Comparison of ENCODE assay signal across 23 mouse cellular contexts in genomic region chr3:89732091-89732490, GRCm38 (mm10). TPM values are rescaled to one million over a fixed set of nuclear protein-coding genes. Genes with fewer than 3 reads are reported as not detected.
A peak's percentile ranks its signal among the peaks of the same experiment; 100 is the strongest.
DNase-seq lines count a peak whose midpoint lies in the region; ATAC-seq and TF ChIP-seq lines count a peak whose summit lies in the region.
"Had no signal": no experiment of that assay in that cellular context is flagged by ENCODE, and none has a peak within 500 bp of the region (broad histone marks: within the 10 kb centered on the region; RNA-seq: fewer than 3 reads in every experiment).

No protein-coding gene starts in this region.

- no peak for TF ChIP-seq CTCF in heart, postnatal 0 days (IDR thresholded peaks at IDR 0.05; ENCODE audit: low read depth)
- TF ChIP-seq CTCF in CH12.LX (conservative IDR thresholded peaks at IDR 0.05 in 1 of 2, IDR thresholded peaks at IDR 0.05 in 1 of 2; ENCODE audit: low read depth in 2 of 2, low read length in 2 of 2): no peak

- H3K79me2 ChIP-seq in CH12.LX (replicated peaks; ENCODE audit: control insufficient read depth, extremely low read depth, insufficient read depth, poor library complexity, severe bottlenecking) (peaks cover 27% of the 10 kb centered on the region), macrophage (ENCODE audit: inconsistent target) (peaks cover 82% of the 10 kb centered on the region)

- TF ChIP-seq RAD21 in CH12.LX (IDR thresholded peaks at IDR 0.05; ENCODE audit: low read depth, low read length): no peak

- no peaks in the 10 kb centered on the region for H3K9me3 ChIP-seq in heart, postnatal 0 days (replicated peaks; ENCODE audit: control insufficient read depth, low read length)
- H3K9me3 ChIP-seq in CH12.LX (replicated peaks; ENCODE audit: low read length): no peaks in the 10 kb centered on the region
- H3K9me3 ChIP-seq: embryonic facial prominence, embryonic 15.5 days; forebrain, embryonic 12.5 days; hindbrain, embryonic 15.5 days; midbrain, embryonic 15.5 days; neural tube, embryonic 15.5 days; stomach, embryonic 15.5 days had no signal

- H3K27ac ChIP-seq in heart, postnatal 0 days (ENCODE audit: low read depth): no peak overlapping the region
- H3K27ac ChIP-seq in CH12.LX (ENCODE audit: insufficient read depth, low read depth) (no peak overlapping the region), macrophage (peak overlapping the region; percentile 97)
- H3K27ac ChIP-seq: embryonic facial prominence, embryonic 15.5 days; forebrain, embryonic 12.5 days; hindbrain, embryonic 15.5 days; layer of hippocampus, adult 2 months; midbrain, embryonic 15.5 days; neural tube, embryonic 15.5 days; stomach, embryonic 15.5 days had no signal

- peaks cover 10% of the 10 kb centered on the region for H3K4me1 ChIP-seq in heart, postnatal 0 days (ENCODE audit: control insufficient read depth, insufficient read depth)
- H3K4me1 ChIP-seq in CH12.LX (ENCODE audit: control insufficient read depth in 1 of 2, insufficient read depth in 2 of 2): peaks cover 13 to 48% of the 10 kb centered on the region in 2 experiments

- no peak for TF ChIP-seq EP300 in heart, postnatal 0 days (IDR thresholded peaks at IDR 0.05; ENCODE audit: low read depth)
- no peak for TF ChIP-seq EP300 in CH12.LX (IDR thresholded peaks at IDR 0.05; ENCODE audit: low read length)

- TF ChIP-seq POLR2A in CH12.LX (IDR thresholded peaks at IDR 0.05; ENCODE audit: low read depth, low read length): no peak

- peak overlapping the region; percentile 82; the same call in 1 of the 2 replicates for H3K4me2 ChIP-seq in heart, postnatal 0 days (ENCODE audit: low read depth, low read length)
- H3K4me2 ChIP-seq in CH12.LX (ENCODE audit: insufficient read depth, low read depth, poor library complexity, severe bottlenecking): peak overlapping the region; percentile 92

- no peaks in the 10 kb centered on the region for H3K27me3 ChIP-seq in heart, postnatal 0 days (ENCODE audit: control insufficient read depth, insufficient read depth, low read length)
- H3K27me3 ChIP-seq in CH12.LX (replicated peaks): no peaks in the 10 kb centered on the region
- H3K27me3 ChIP-seq: embryonic facial prominence, embryonic 15.5 days; forebrain, embryonic 12.5 days; hindbrain, embryonic 15.5 days; midbrain, embryonic 15.5 days; neural tube, embryonic 15.5 days; Patski; stomach, embryonic 15.5 days had no signal

- dilution Hi-C loops in CH12.LX (cut with MboI; ENCODE audit: extremely low pct_ligation_motif_present, extremely low pct_unique_long_range_greater_than_20kb, low sequenced_read_pairs): no loop called here

- no peak overlapping the region for H3K9ac ChIP-seq in heart, postnatal 0 days (replicated peaks; ENCODE audit: low read depth, low read length)
- H3K9ac ChIP-seq in CH12.LX (ENCODE audit: insufficient read depth, low read depth): peak overlapping the region; percentile 92
- H3K9ac ChIP-seq: embryonic facial prominence, embryonic 15.5 days; forebrain, embryonic 12.5 days; hindbrain, embryonic 15.5 days; midbrain, embryonic 15.5 days; stomach, embryonic 15.5 days had no signal

- in situ Hi-C loops in CH12.LX (cut with MboI; ENCODE audit: low pct_ligation_motif_present, low pct_unique_long_range_greater_than_20kb, low sequenced_read_pairs): loop anchor here (5.0 kb wide), 1 partner anchor 35 kb away; no protein-coding TSS in a partner anchor

- peaks cover 17% of the 10 kb centered on the region for H3K36me3 ChIP-seq in heart, postnatal 0 days (replicated peaks; ENCODE audit: control insufficient read depth, insufficient read depth, low read length)
- H3K36me3 ChIP-seq in CH12.LX (replicated peaks in 1 of 2; ENCODE audit: control insufficient read depth in 1 of 2, insufficient read depth in 1 of 2, low read length in 1 of 2) (peaks cover 24 to 40% of the 10 kb centered on the region in 2 experiments), macrophage (ENCODE audit: inconsistent target) (peaks cover 39% of the 10 kb centered on the region)
- H3K36me3 ChIP-seq: hindbrain, embryonic 15.5 days; midbrain, embryonic 15.5 days had no signal

- ATAC-seq in heart, postnatal 0 days (ENCODE audit: insufficient read depth, low read depth): no peak
- ATAC-seq: midbrain, embryonic 15.5 days; Patski had no signal

- DNase-seq in heart, postnatal 0 days (ENCODE audit: low spot score): no peak
- no peak for DNase-seq in heart, adult 9 months (ENCODE audit: low spot score in 2 of 2)
- DNase-seq in CH12.LX (ENCODE audit: extremely low read depth): no peak
- DNase-seq in induced T-regulatory cell, adult 2 months (ENCODE audit: low read depth): peak; percentile 29
- DNase-seq in cerebellum, adult 9-10 months: no peak
- no peak for DNase-seq in adrenal gland, postnatal 14 days
- DNase-seq: adrenal gland, adult 8-10 months; cerebellum, postnatal 25 days; gastrocnemius, postnatal 25 days; heart, postnatal 36 days; kidney, adult 11 months; kidney, postnatal 10 days; right cerebral cortex, postnatal 25 days; thymus, adult 2 months had no signal

- WGBS in heart, postnatal 0 days: 77% methylated on average over 4 of the region's 4 CpGs
- WGBS in macrophage (ENCODE audit: missing documents): 37% methylated on average over 4 of the region's 4 CpGs

- H3K4me3 ChIP-seq in heart, postnatal 0 days (ENCODE audit: low read depth, low read length): no peak overlapping the region
- peak overlapping the region in 2 of 3 experiments; percentile 3 to 93 for H3K4me3 ChIP-seq in CH12.LX (replicated peaks in 1 of 3; ENCODE audit: low read depth in 2 of 3, low read length in 2 of 3, poor library complexity in 1 of 3)
- peak overlapping the region; percentile 96 for H3K4me3 ChIP-seq in macrophage (ENCODE audit: inconsistent target)
- H3K4me3 ChIP-seq: forebrain, embryonic 12.5 days; hindbrain, embryonic 15.5 days; layer of hippocampus, adult 2 months; midbrain, embryonic 15.5 days; neural tube, embryonic 15.5 days had no signal

TF ChIP-seq in CH12.LX, 34 proteins besides CTCF, POLR2A, EP300 and RAD21:
- TF ChIP-seq USF1 (IDR thresholded peaks at IDR 0.05; ENCODE audit: low read depth, low read length) (no peak), SIN3A (IDR thresholded peaks at IDR 0.05; ENCODE audit: low read length) (peak; percentile 15; the same call in 1 of the 2 replicates), JUND (conservative IDR thresholded peaks at IDR 0.05; ENCODE audit: low read depth, low read length) (no peak)

RNA-seq across cellular contexts. Expression of gene Adar, which starts 17.3 kb away (rescaled TPM):
- total RNA-seq in heart, postnatal 0 days (2014; rRNA removed; ENCODE audit: low replicate concordance): 19.2 and 36.7 TPM in 2 replicates
- polyA plus RNA-seq in heart, postnatal 0 days (2015; fragmentation: Nextera tagmentation; extraction: Ambion mirVana): 3.8 and 4.4 TPM in 2 replicates
- 20.4 and 22.7 TPM in 2 replicates for total RNA-seq in CH12.LX (2012; rRNA removed)
- total RNA-seq in CH12.LX (2014; rRNA removed): 11.5 and 12.5 TPM in 2 replicates
- 32.4 and 33.1 TPM in 2 replicates for polyA plus RNA-seq in CH12.LX (2012; ENCODE audit: insufficient read length, low read depth)
- 100 to 1,000 TPM; 204 to 837 (median 528) TPM for total RNA-seq in macrophage (2018; cell fraction: chromatin; rRNA removed)
- 100 to 1,000 TPM in 10 of 26 experiments, 10 to 100 TPM in 16; 44.7 to 165 (median 78.3) TPM for total RNA-seq in macrophage (2018; cell fraction: cytosol; rRNA removed)
- 100 to 1,000 TPM; 151 to 513 (median 289) TPM for total RNA-seq in macrophage (2018; cell fraction: nucleus; rRNA removed)
- polyA plus RNA-seq in macrophage (2018): 44.2 to 86.6 TPM (median 45.0 TPM) in 3 replicates
- total RNA-seq in adrenal gland, postnatal 14 days (2021): 20.8 and 28.2 TPM in 2 replicates

RNA-seq across cellular contexts. Expression of gene Chrnb2, which starts 32.3 kb away (rescaled TPM):
- 0.11 and 0.15 TPM in 2 replicates for total RNA-seq in heart, postnatal 0 days (2014; rRNA removed; ENCODE audit: low replicate concordance)
- 0.11 and 0.20 TPM in 2 replicates for polyA plus RNA-seq in heart, postnatal 0 days (2015; fragmentation: Nextera tagmentation; extraction: Ambion mirVana)
- 0.59 and 0.63 TPM in 2 replicates for total RNA-seq in CH12.LX (2012; rRNA removed)
- total RNA-seq in CH12.LX (2014; rRNA removed): 0.19 and 0.39 TPM in 2 replicates
- 1.3 TPM in 2 replicates for polyA plus RNA-seq in CH12.LX (2012; ENCODE audit: insufficient read length, low read depth)
- total RNA-seq in macrophage (2018; cell fraction: chromatin; rRNA removed): 1 to 10 TPM in 13 of 26 experiments, under 1 TPM in 13; 0.29 to 1.7 (median 1.00) TPM
- total RNA-seq in macrophage (2018; cell fraction: cytosol; rRNA removed): under 1 TPM; 0.14 to 0.55 (median 0.27) TPM
- total RNA-seq in macrophage (2018; cell fraction: nucleus; rRNA removed): 1 to 10 TPM in 10 of 26 experiments, under 1 TPM in 16; 0.15 to 1.4 (median 0.89) TPM
- polyA plus RNA-seq in macrophage (2018): 0.20 to 0.30 TPM (median 0.26 TPM) in 3 replicates
- 3.6 and 4.1 TPM in 2 replicates for total RNA-seq in adrenal gland, postnatal 14 days (2021)

RNA-seq across cellular contexts. Expression of gene Ube2q1, which starts 41.3 kb away (rescaled TPM):
- total RNA-seq in heart, postnatal 0 days (2014; rRNA removed; ENCODE audit: low replicate concordance): 36.7 and 80.1 TPM in 2 replicates
- 4.7 and 5.5 TPM in 2 replicates for polyA plus RNA-seq in heart, postnatal 0 days (2015; fragmentation: Nextera tagmentation; extraction: Ambion mirVana)
- total RNA-seq in CH12.LX (2012; rRNA removed) (35.4 and 44.5 TPM in 2 replicates), CH12.LX (2014; rRNA removed) (59.4 and 61.7 TPM in 2 replicates)
- polyA plus RNA-seq in CH12.LX (2012; ENCODE audit: insufficient read length, low read depth) (88.8 and 99.1 TPM in 2 replicates), macrophage (2018) (104 to 201 TPM (median 119 TPM) in 3 replicates)
- 100 to 1,000 TPM in 10 of 26 experiments, 10 to 100 TPM in 16; 35.4 to 137 (median 77.0) TPM for total RNA-seq in macrophage (2018; cell fraction: chromatin; rRNA removed)
- 100 to 1,000 TPM in 20 of 26 experiments, 10 to 100 TPM in 6; 75.1 to 133 (median 110) TPM for total RNA-seq in macrophage (2018; cell fraction: cytosol; rRNA removed)
- total RNA-seq in macrophage (2018; cell fraction: nucleus; rRNA removed): 100 to 1,000 TPM in 7 of 26 experiments, 10 to 100 TPM in 19; 44.7 to 139 (median 80.3) TPM
- total RNA-seq in adrenal gland, postnatal 14 days (2021): 57.2 and 65.2 TPM in 2 replicates
